Mouse (Mus musculus) megakaryocyte, embryonic 14.5 days (primary cell): ENCODE measurements at regions not wholly inside any gene's neighbourhood (a gene's known extent, or its start where the extent isn't known, plus 50 kb on each side); places are given as distances from the start of the nearest gene placed in this dataset.

ENCODE experiments used
- FLI1 ChIP-seq: IDR thresholded peaks from 2 replicates; pipeline ENCODE4 v1.6.1; 2012; ENCODE audit warnings: low read length, inconsistent platforms, mixed read lengths
- GATA1 ChIP-seq: IDR thresholded peaks from 3 replicates; pipeline ENCODE4 v1.6.1; 2012; ENCODE audit warnings: mixed read lengths, low read length, inconsistent platforms, borderline replicate concordance

GRCm38 (mm10) chr4:33786027-33786426 lies 138.4 kb upstream of the Cnr1 start:
- TF ChIP-seq GATA1 (no peak), FLI1 (no peak)
